Comparison of ENCODE assay signal across 32 mouse cellular contexts in genomic region chr8:89283105-89284096, GRCm38 (mm10).
DNase-seq lines count a peak whose midpoint lies in the region; ATAC-seq lines count a peak whose summit lies in the region.
"Had no signal": no experiment of that assay in that cellular context is flagged by ENCODE, and none has a peak within 500 bp of the region (broad histone marks: within the 10 kb centered on the region; RNA-seq: fewer than 3 reads in every experiment).

No protein-coding gene starts in this region.

- H3K4me1 ChIP-seq in hindbrain, embryonic 15.5 days (replicated peaks), result no peaks in the 10 kb centered on the region
- 0 out of 2 replicates have a peak, but pooled peaks cover under 1% of the 10 kb centered on the region for H3K4me1 ChIP-seq in hindbrain, embryonic 11.5 days (replicated peaks; ENCODE audit: control insufficient read depth, insufficient read depth, low read length)
- H3K4me1 ChIP-seq in kidney, embryonic 16.5 days (ENCODE audit: insufficient read depth, low read length), result peaks cover 19% of the 10 kb centered on the region
- peaks cover 4% of the 10 kb centered on the region for H3K4me1 ChIP-seq in midbrain, embryonic 10.5 days
- H3K4me1 ChIP-seq in midbrain, embryonic 14.5 days (ENCODE audit: control insufficient read depth, insufficient read depth, low read length), result peaks cover under 1% of the 10 kb centered on the region; the same call in 1 of the 2 replicates
- H3K4me1 ChIP-seq: forebrain, embryonic 15.5 days; heart, embryonic 13.5 days; liver, embryonic 15.5 days; lung, embryonic 15.5 days; neural tube, embryonic 15.5 days had no signal

- no peak for DNase-seq in hindbrain, embryonic 11.5 days (ENCODE audit: low spot score)
- DNase-seq in kidney, adult 8-10 months, result no peak
- no peak for DNase-seq in midbrain, embryonic 10.5 days (ENCODE audit: low spot score)
- DNase-seq in midbrain, embryonic 14.5 days, result no peak
- DNase-seq in adipocyte (ENCODE audit: low spot score), result no peak
- DNase-seq: adrenal gland, adult 2 months; adrenal gland, postnatal 36 days; cerebellum, adult 18-20 months; cerebellum, postnatal 10 days; gastrocnemius, adult 2 months; gastrocnemius, postnatal 36 days; heart, adult 2 months; heart, postnatal 10 days; kidney, adult 11 months; lung, postnatal 36 days; retina, postnatal 1 day; spleen, adult 18-20 months; thymus, postnatal 25 days had no signal

- WGBS in hindbrain, embryonic 15.5 days, result 79% methylated on average over 17 of the region's 17 CpGs
- 86% methylated on average over 17 of the region's 17 CpGs for WGBS in hindbrain, embryonic 11.5 days
- 50% methylated on average over 17 of the region's 17 CpGs for WGBS in kidney, embryonic 16.5 days
- 86% methylated on average over 17 of the region's 17 CpGs for WGBS in midbrain, embryonic 10.5 days
- WGBS in midbrain, embryonic 14.5 days, result 72% methylated on average over 17 of the region's 17 CpGs

- no peaks in the 10 kb centered on the region for H3K9me3 ChIP-seq in hindbrain, embryonic 15.5 days
- no peaks in the 10 kb centered on the region for H3K9me3 ChIP-seq in hindbrain, embryonic 11.5 days (ENCODE audit: control insufficient read depth, low read length)
- H3K9me3 ChIP-seq in kidney, embryonic 16.5 days (ENCODE audit: low read length), result no peaks in the 10 kb centered on the region; the same call in 1 of the 2 replicates
- H3K9me3 ChIP-seq in midbrain, embryonic 10.5 days (replicated peaks), result no peaks in the 10 kb centered on the region
- H3K9me3 ChIP-seq in midbrain, embryonic 14.5 days (ENCODE audit: control insufficient read depth, low read length), result 0 out of 2 replicates have a peak, but pooled peaks cover 3% of the 10 kb centered on the region
- H3K9me3 ChIP-seq: embryonic facial prominence, embryonic 13.5 days; forebrain, embryonic 10.5 days; forebrain, embryonic 15.5 days; heart, embryonic 13.5 days; limb, embryonic 12.5 days; liver, embryonic 15.5 days; lung, embryonic 15.5 days; midbrain, embryonic 12.5 days; neural tube, embryonic 15.5 days had no signal

- no peak overlapping the region for H3K4me2 ChIP-seq in hindbrain, embryonic 15.5 days
- H3K4me2 ChIP-seq in hindbrain, embryonic 11.5 days (replicated peaks; ENCODE audit: low read depth, low read length), result no peak overlapping the region
- H3K4me2 ChIP-seq in kidney, embryonic 16.5 days (replicated peaks; ENCODE audit: low read depth, low read length), result no peak overlapping the region
- H3K4me2 ChIP-seq in midbrain, embryonic 14.5 days (ENCODE audit: low read length), result no peak overlapping the region
- H3K4me2 ChIP-seq: embryonic facial prominence, embryonic 13.5 days; forebrain, embryonic 15.5 days; heart, embryonic 13.5 days; limb, embryonic 12.5 days; liver, embryonic 15.5 days; lung, embryonic 15.5 days; midbrain, embryonic 12.5 days; neural tube, embryonic 15.5 days had no signal

- H3K27me3 ChIP-seq in hindbrain, embryonic 15.5 days, result no peaks in the 10 kb centered on the region
- H3K27me3 ChIP-seq in hindbrain, embryonic 11.5 days (ENCODE audit: control insufficient read depth, insufficient read depth, low read length), result no peaks in the 10 kb centered on the region
- H3K27me3 ChIP-seq in kidney, embryonic 16.5 days (ENCODE audit: insufficient read depth, low read length), result no peaks in the 10 kb centered on the region
- H3K27me3 ChIP-seq in midbrain, embryonic 10.5 days (ENCODE audit: low read depth, poor library complexity, severe bottlenecking), result peaks cover 1% of the 10 kb centered on the region; the same call in 1 of the 2 replicates
- no peaks in the 10 kb centered on the region for H3K27me3 ChIP-seq in midbrain, embryonic 14.5 days (ENCODE audit: control insufficient read depth, insufficient read depth, low read length)
- H3K27me3 ChIP-seq: forebrain, embryonic 15.5 days; heart, embryonic 13.5 days; limb, embryonic 12.5 days; liver, embryonic 15.5 days; lung, embryonic 15.5 days; neural tube, embryonic 15.5 days had no signal

- no peak overlapping the region for H3K9ac ChIP-seq in hindbrain, embryonic 15.5 days
- H3K9ac ChIP-seq in hindbrain, embryonic 11.5 days (ENCODE audit: low read depth, low read length), result no peak overlapping the region
- no peak overlapping the region for H3K9ac ChIP-seq in kidney, embryonic 16.5 days (replicated peaks; ENCODE audit: low read length)
- no peak overlapping the region for H3K9ac ChIP-seq in midbrain, embryonic 14.5 days (replicated peaks; ENCODE audit: low read length)
- H3K9ac ChIP-seq: embryonic facial prominence, embryonic 13.5 days; forebrain, embryonic 15.5 days; heart, embryonic 13.5 days; limb, embryonic 12.5 days; liver, embryonic 15.5 days; lung, embryonic 15.5 days; midbrain, embryonic 12.5 days; neural tube, embryonic 15.5 days had no signal

- H3K4me3 ChIP-seq in hindbrain, embryonic 15.5 days, result no peak overlapping the region
- no peak overlapping the region for H3K4me3 ChIP-seq in hindbrain, embryonic 11.5 days (ENCODE audit: low read depth, low read length)
- H3K4me3 ChIP-seq in kidney, embryonic 16.5 days (ENCODE audit: low read length), result no peak overlapping the region
- no peak overlapping the region for H3K4me3 ChIP-seq in midbrain, embryonic 10.5 days
- H3K4me3 ChIP-seq in midbrain, embryonic 14.5 days (replicated peaks; ENCODE audit: low read depth, low read length), result no peak overlapping the region
- H3K4me3 ChIP-seq: embryonic facial prominence, embryonic 13.5 days; forebrain, embryonic 10.5 days; forebrain, embryonic 15.5 days; gastrocnemius, adult 2 months; heart, adult 2 months; heart, embryonic 13.5 days; layer of hippocampus, adult 2 months; left cerebral cortex, adult 2 months; limb, embryonic 12.5 days; liver, embryonic 15.5 days; lung, embryonic 15.5 days; midbrain, embryonic 12.5 days; neural tube, embryonic 15.5 days had no signal

- H3K27ac ChIP-seq in hindbrain, embryonic 15.5 days (replicated peaks), result no peak overlapping the region
- no peak overlapping the region for H3K27ac ChIP-seq in hindbrain, embryonic 11.5 days (ENCODE audit: low read depth, low read length)
- H3K27ac ChIP-seq in kidney, embryonic 16.5 days (ENCODE audit: low read length), result peak overlapping the region; percentile 82
- H3K27ac ChIP-seq in midbrain, embryonic 10.5 days (replicated peaks), result 0 out of 2 replicates have a peak overlapping the region, but pooled peaks have one; percentile 14
- no peak overlapping the region for H3K27ac ChIP-seq in midbrain, embryonic 14.5 days (replicated peaks; ENCODE audit: low read depth, low read length)
- H3K27ac ChIP-seq: embryonic facial prominence, embryonic 13.5 days; forebrain, embryonic 10.5 days; forebrain, embryonic 15.5 days; gastrocnemius, adult 2 months; heart, adult 2 months; heart, embryonic 13.5 days; layer of hippocampus, adult 2 months; left cerebral cortex, adult 2 months; limb, embryonic 12.5 days; liver, embryonic 15.5 days; lung, embryonic 15.5 days; midbrain, embryonic 12.5 days; neural tube, embryonic 15.5 days had no signal

- peak; percentile 61 for ATAC-seq in hindbrain, embryonic 15.5 days (ENCODE audit: low FRiP score, low read depth)
- ATAC-seq in hindbrain, embryonic 11.5 days (ENCODE audit: low FRiP score), result no peak
- peak; percentile 93 for ATAC-seq in kidney, embryonic 16.5 days (ENCODE audit: low FRiP score, low TSS enrichment)
- no peak for ATAC-seq in midbrain, embryonic 14.5 days (ENCODE audit: low FRiP score, low TSS enrichment)
- ATAC-seq: forebrain, embryonic 15.5 days; inflammation-experienced regulatory T-cells, adult 6 months had no signal

- H3K36me3 ChIP-seq in hindbrain, embryonic 15.5 days, result no peaks in the 10 kb centered on the region
- no peaks in the 10 kb centered on the region for H3K36me3 ChIP-seq in hindbrain, embryonic 11.5 days (ENCODE audit: control insufficient read depth, insufficient read depth, low read length)
- no peaks in the 10 kb centered on the region; the same call in 1 of the 2 replicates for H3K36me3 ChIP-seq in kidney, embryonic 16.5 days (ENCODE audit: insufficient read depth, low read length)
- H3K36me3 ChIP-seq in midbrain, embryonic 10.5 days, result no peaks in the 10 kb centered on the region
- no peaks in the 10 kb centered on the region for H3K36me3 ChIP-seq in midbrain, embryonic 14.5 days (ENCODE audit: control insufficient read depth, insufficient read depth, low read length)
- H3K36me3 ChIP-seq: embryonic facial prominence, embryonic 13.5 days; forebrain, embryonic 10.5 days; forebrain, embryonic 15.5 days; heart, embryonic 13.5 days; limb, embryonic 12.5 days; liver, embryonic 15.5 days; lung, embryonic 15.5 days; midbrain, embryonic 12.5 days; neural tube, embryonic 15.5 days had no signal

Comparison
In these comparisons a context has a peak if more than half of its experiments do, and no peak if none do; other contexts are left out.
1. ATAC-seq: peak in hindbrain, embryonic 15.5 days (single experiment) and kidney, embryonic 16.5 days (single experiment); none in hindbrain, embryonic 11.5 days (single experiment) and midbrain, embryonic 14.5 days (single experiment).
2. H3K27ac ChIP-seq: peak in kidney, embryonic 16.5 days (single experiment) and midbrain, embryonic 10.5 days (single experiment); none in hindbrain, embryonic 15.5 days (single experiment), hindbrain, embryonic 11.5 days (single experiment) and midbrain, embryonic 14.5 days (single experiment).